Mouse (Mus musculus): ENCODE measurements around the gene Arhgap22. TPM values are rescaled to one million over a fixed set of nuclear protein-coding genes. Genes with fewer than 3 reads are reported as not detected.
A peak's percentile ranks its signal among the peaks of the same experiment; 100 is the strongest.

Arhgap22 gene
- polyA plus RNA-seq, 1 experiment from 2014 or later, result 0.94 TPM

- Histone ChIP-seq H3K4me3 (ENCODE audit: low read depth, low read length) (no peak overlapping the region), H3K36me3 (ENCODE audit: control insufficient read depth, insufficient read depth, low read length) (no peaks in the 10 kb centered on the region), H3K4me2 (replicated peaks; ENCODE audit: low read depth, low read length) (no peak overlapping the region), H3K9me3 (ENCODE audit: control insufficient read depth, low read length) (no peaks in the 10 kb centered on the region), H3K4me1 (replicated peaks; ENCODE audit: control insufficient read depth, insufficient read depth, low read length) (no peaks in the 10 kb centered on the region), H3K27ac (ENCODE audit: low read depth, low read length) (no peak overlapping the region), H3K27me3 (ENCODE audit: control insufficient read depth, insufficient read depth, low read length) (no peaks in the 10 kb centered on the region), H3K9ac (ENCODE audit: low read depth, low read length) (no peak overlapping the region)
- no peak for DNase-seq (ENCODE audit: low spot score)
- ATAC-seq (ENCODE audit: low FRiP score), result no peak
- 89% methylated on average over 21 of the region's 21 CpGs for WGBS
Observed at GRCm38 (mm10) chr14:33189849-33190423, 23.9 kb upstream of the Arhgap22 start.

GRCm38 (mm10) chr14:33190646-33191045 lies 23.2 kb upstream of the Arhgap22 start:
- no peak overlapping the region for H3K27ac ChIP-seq (ENCODE audit: low read depth, low read length)
- no peak for ATAC-seq (ENCODE audit: low FRiP score)
- no peak overlapping the region for H3K4me3 ChIP-seq (ENCODE audit: low read depth, low read length)
- no peaks in the 10 kb centered on the region for H3K36me3 ChIP-seq (ENCODE audit: control insufficient read depth, insufficient read depth, low read length)
- no peaks in the 10 kb centered on the region for H3K9me3 ChIP-seq (ENCODE audit: control insufficient read depth, low read length)
- H3K27me3 ChIP-seq (ENCODE audit: control insufficient read depth, insufficient read depth, low read length), result no peaks in the 10 kb centered on the region
- no peaks in the 10 kb centered on the region for H3K4me1 ChIP-seq (replicated peaks; ENCODE audit: control insufficient read depth, insufficient read depth, low read length)
- H3K4me2 ChIP-seq (replicated peaks; ENCODE audit: low read depth, low read length), result no peak overlapping the region
- WGBS, result 61% methylated on average over 1 of the region's 1 CpGs
- DNase-seq (ENCODE audit: low spot score), result no peak
- H3K9ac ChIP-seq (ENCODE audit: low read depth, low read length), result no peak overlapping the region

GRCm38 (mm10) chr14:33193762-33194161 lies 20.1 kb upstream of the Arhgap22 start:
- Histone ChIP-seq H3K36me3 (ENCODE audit: control insufficient read depth, insufficient read depth, low read length) (no peaks in the 10 kb centered on the region), H3K9ac (ENCODE audit: low read depth, low read length) (no peak overlapping the region), H3K4me2 (replicated peaks; ENCODE audit: low read depth, low read length) (no peak overlapping the region), H3K4me1 (replicated peaks; ENCODE audit: control insufficient read depth, insufficient read depth, low read length) (no peaks in the 10 kb centered on the region), H3K27ac (ENCODE audit: low read depth, low read length) (no peak overlapping the region), H3K4me3 (ENCODE audit: low read depth, low read length) (no peak overlapping the region), H3K9me3 (ENCODE audit: control insufficient read depth, low read length) (no peaks in the 10 kb centered on the region), H3K27me3 (ENCODE audit: control insufficient read depth, insufficient read depth, low read length) (no peaks in the 10 kb centered on the region)
- DNase-seq (ENCODE audit: low spot score) (no peak), ATAC-seq (ENCODE audit: low FRiP score) (no peak)

- DNase-seq (ENCODE audit: low spot score) (no peak), ATAC-seq (ENCODE audit: low FRiP score) (no peak)
- H3K9ac ChIP-seq (ENCODE audit: low read depth, low read length), result no peak overlapping the region
- 79% methylated on average over 3 of the region's 3 CpGs for WGBS
- no peaks in the 10 kb centered on the region for H3K9me3 ChIP-seq (ENCODE audit: control insufficient read depth, low read length)
- H3K27ac ChIP-seq (ENCODE audit: low read depth, low read length), result no peak overlapping the region
- H3K27me3 ChIP-seq (ENCODE audit: control insufficient read depth, insufficient read depth, low read length), result no peaks in the 10 kb centered on the region
- H3K4me2 ChIP-seq (replicated peaks; ENCODE audit: low read depth, low read length), result no peak overlapping the region
- H3K4me1 ChIP-seq (replicated peaks; ENCODE audit: control insufficient read depth, insufficient read depth, low read length), result no peaks in the 10 kb centered on the region
- no peaks in the 10 kb centered on the region for H3K36me3 ChIP-seq (ENCODE audit: control insufficient read depth, insufficient read depth, low read length)
- no peak overlapping the region for H3K4me3 ChIP-seq (ENCODE audit: low read depth, low read length)
Observed at GRCm38 (mm10) chr14:33194241-33194640, 19.6 kb upstream of the Arhgap22 start.

GRCm38 (mm10) chr14:33202161-33202560 lies 11.7 kb upstream of the Arhgap22 start:
- Histone ChIP-seq H3K9me3 (ENCODE audit: control insufficient read depth, low read length) (no peaks in the 10 kb centered on the region), H3K27me3 (ENCODE audit: control insufficient read depth, insufficient read depth, low read length) (no peaks in the 10 kb centered on the region), H3K36me3 (ENCODE audit: control insufficient read depth, insufficient read depth, low read length) (no peaks in the 10 kb centered on the region), H3K4me2 (replicated peaks; ENCODE audit: low read depth, low read length) (no peak overlapping the region), H3K4me3 (ENCODE audit: low read depth, low read length) (no peak overlapping the region), H3K27ac (ENCODE audit: low read depth, low read length) (no peak overlapping the region), H3K4me1 (replicated peaks; ENCODE audit: control insufficient read depth, insufficient read depth, low read length) (no peaks in the 10 kb centered on the region), H3K9ac (ENCODE audit: low read depth, low read length) (no peak overlapping the region)
- DNase-seq (ENCODE audit: low spot score), result no peak
- 82% methylated on average over 4 of the region's 4 CpGs for WGBS
- ATAC-seq (ENCODE audit: low FRiP score), result no peak

- WGBS, result 80% methylated on average over 6 of the region's 6 CpGs
- no peak for ATAC-seq (ENCODE audit: low FRiP score)
- no peak overlapping the region for H3K4me3 ChIP-seq (ENCODE audit: low read depth, low read length)
Observed at GRCm38 (mm10) chr14:33202885-33203284, 10.9 kb upstream of the Arhgap22 start.

GRCm38 (mm10) chr14:33203777-33204176 lies 10.0 kb upstream of the Arhgap22 start:
- H3K4me1 ChIP-seq (replicated peaks; ENCODE audit: control insufficient read depth, insufficient read depth, low read length), result no peaks in the 10 kb centered on the region
- H3K36me3 ChIP-seq (ENCODE audit: control insufficient read depth, insufficient read depth, low read length), result no peaks in the 10 kb centered on the region
- no peak overlapping the region for H3K4me2 ChIP-seq (replicated peaks; ENCODE audit: low read depth, low read length)
- 87% methylated on average over 14 of the region's 14 CpGs for WGBS
- H3K9me3 ChIP-seq (ENCODE audit: control insufficient read depth, low read length), result no peaks in the 10 kb centered on the region
- no peak overlapping the region for H3K27ac ChIP-seq (ENCODE audit: low read depth, low read length)
- ATAC-seq (ENCODE audit: low FRiP score) (no peak), DNase-seq (ENCODE audit: low spot score) (no peak)
- no peak overlapping the region for H3K9ac ChIP-seq (ENCODE audit: low read depth, low read length)
- H3K4me3 ChIP-seq (ENCODE audit: low read depth, low read length), result no peak overlapping the region
- H3K27me3 ChIP-seq (ENCODE audit: control insufficient read depth, insufficient read depth, low read length), result no peaks in the 10 kb centered on the region

More at GRCm38 (mm10) chr14:33202885-33203284, 10.9 kb upstream of the Arhgap22 start:
- no peaks in the 10 kb centered on the region for H3K27me3 ChIP-seq (ENCODE audit: control insufficient read depth, insufficient read depth, low read length)
- H3K36me3 ChIP-seq (ENCODE audit: control insufficient read depth, insufficient read depth, low read length), result no peaks in the 10 kb centered on the region
- DNase-seq (ENCODE audit: low spot score), result no peak
- no peak overlapping the region for H3K4me2 ChIP-seq (replicated peaks; ENCODE audit: low read depth, low read length)
- no peak overlapping the region for H3K27ac ChIP-seq (ENCODE audit: low read depth, low read length)
- H3K9me3 ChIP-seq (ENCODE audit: control insufficient read depth, low read length), result no peaks in the 10 kb centered on the region
- no peaks in the 10 kb centered on the region for H3K4me1 ChIP-seq (replicated peaks; ENCODE audit: control insufficient read depth, insufficient read depth, low read length)
- H3K9ac ChIP-seq (ENCODE audit: low read depth, low read length), result no peak overlapping the region

- Histone ChIP-seq H3K4me2 (replicated peaks; ENCODE audit: low read depth, low read length) (peak overlapping the region; percentile 19; the same call in 1 of the 2 replicates), H3K27ac (ENCODE audit: low read depth, low read length) (no peak overlapping the region), H3K9me3 (ENCODE audit: control insufficient read depth, low read length) (no peaks in the 10 kb centered on the region), H3K4me3 (ENCODE audit: low read depth, low read length) (no peak overlapping the region), H3K36me3 (ENCODE audit: control insufficient read depth, insufficient read depth, low read length) (no peaks in the 10 kb centered on the region), H3K9ac (ENCODE audit: low read depth, low read length) (no peak overlapping the region), H3K4me1 (replicated peaks; ENCODE audit: control insufficient read depth, insufficient read depth, low read length) (no peaks in the 10 kb centered on the region), H3K27me3 (ENCODE audit: control insufficient read depth, insufficient read depth, low read length) (no peaks in the 10 kb centered on the region)
- DNase-seq (ENCODE audit: low spot score) (peak; percentile 67), ATAC-seq (ENCODE audit: low FRiP score) (no peak)
- 39% methylated on average over 24 of the region's 24 CpGs for WGBS
Observed at GRCm38 (mm10) chr14:33205280-33205965, 8.4 kb upstream of the Arhgap22 start.

GRCm38 (mm10) chr14:33207011-33207410 lies 6.8 kb upstream of the Arhgap22 start:
- no peaks in the 10 kb centered on the region for H3K36me3 ChIP-seq (ENCODE audit: control insufficient read depth, insufficient read depth, low read length)
- 15% methylated on average over 2 of the region's 2 CpGs for WGBS
- no peaks in the 10 kb centered on the region for H3K27me3 ChIP-seq (ENCODE audit: control insufficient read depth, insufficient read depth, low read length)
- no peaks in the 10 kb centered on the region for H3K4me1 ChIP-seq (replicated peaks; ENCODE audit: control insufficient read depth, insufficient read depth, low read length)
- ATAC-seq (ENCODE audit: low FRiP score) (no peak), DNase-seq (ENCODE audit: low spot score) (peak; percentile 25)
- no peak overlapping the region for H3K4me2 ChIP-seq (replicated peaks; ENCODE audit: low read depth, low read length)
- H3K27ac ChIP-seq (ENCODE audit: low read depth, low read length), result no peak overlapping the region
- no peak overlapping the region for H3K4me3 ChIP-seq (ENCODE audit: low read depth, low read length)
- H3K9me3 ChIP-seq (ENCODE audit: control insufficient read depth, low read length), result no peaks in the 10 kb centered on the region
- H3K9ac ChIP-seq (ENCODE audit: low read depth, low read length), result no peak overlapping the region
